Mouse (Mus musculus) CH12.LX (cell line): ENCODE measurements around the gene Prkcb.

Source experiments
- CTCF ChIP-seq, 2 experiments: IDR thresholded peaks in 1 of 2; conservative IDR thresholded peaks in 1 of 2; 2 replicates each; pipeline ENCODE4 v1.5.1; 2011 to 2012; ENCODE audit warnings: low read depth in 2 of 2, low read length in 2 of 2, improper control_type of control experiment in 1 of 2, inconsistent platforms in 1 of 2, mild to moderate bottlenecking in 1 of 2, moderate library complexity in 1 of 2
- ELF1 ChIP-seq: IDR thresholded peaks from 2 replicates; pipeline ENCODE4 v1.6.1; 2014; ENCODE audit warnings: low read depth, mild to moderate bottlenecking, inconsistent platforms, low read length, improper control_type of control experiment
- ETS1 ChIP-seq: conservative IDR thresholded peaks from 2 replicates; pipeline ENCODE4 v1.6.1; 2012; ENCODE audit warnings: low read depth, mild to moderate bottlenecking, inconsistent platforms, low read length, improper control_type of control experiment, moderate library complexity
- GABPA ChIP-seq: IDR thresholded peaks from 2 replicates; pipeline ENCODE4 v1.6.1; 2012; ENCODE audit warnings: low read depth, low read length, improper control_type of control experiment, inconsistent platforms; ENCODE audit not compliant: insufficient replicate concordance
- NRF1 ChIP-seq: IDR thresholded peaks from 2 replicates; pipeline ENCODE4 v1.6.1; 2014; ENCODE audit warnings: low read depth, mild to moderate bottlenecking, inconsistent platforms, low read length, improper control_type of control experiment, moderate library complexity
- PAX5 ChIP-seq: IDR thresholded peaks from 2 replicates; pipeline ENCODE4 v1.6.1; 2012; ENCODE audit warnings: low read length, inconsistent platforms, mixed read lengths
- POLR2A ChIP-seq: IDR thresholded peaks from 2 replicates; pipeline ENCODE4 v1.6.1; 2011; ENCODE audit warnings: low read depth, mild to moderate bottlenecking, improper control_type of control experiment, low read length

GRCm38 (mm10) chr7:122403343-122403742 is 114.8 kb downstream of the Prkcb start:
- no peak for TF ChIP-seq PAX5
- no peak for TF ChIP-seq ELF1
- no peak for TF ChIP-seq CTCF (conservative IDR thresholded peaks at IDR 0.05 in 1 of 2, IDR thresholded peaks at IDR 0.05 in 1 of 2; ENCODE audit: low read depth in 2 of 2, low read length in 2 of 2)
- TF ChIP-seq POLR2A = no peak
- no peak for TF ChIP-seq ETS1
- no peak for TF ChIP-seq NRF1
- no peak for TF ChIP-seq GABPA
